Mouse (Mus musculus) hematopoietic stem cell, adult 5-6 weeks (primary cell): ENCODE data around the gene Hoxb8. TPM values are rescaled to one million over a fixed set of nuclear protein-coding genes. Genes with fewer than 3 reads are reported as not detected.

ENCODE experiments used
- ATAC-seq, 2 experiments: fragments of 125-278 bp in 1 of 2; replicated peaks in 1 of 2; 2 replicates each; pipeline ENCODE4 v1.8.0; 2016 to 2017; ENCODE audit warnings: inconsistent platforms in 2 of 2, mild to moderate bottlenecking in 2 of 2, moderate number of reproducible peaks in 2 of 2, low read depth in 1 of 2, moderate TSS enrichment in 1 of 2; ENCODE audit not compliant: low FRiP score in 2 of 2, poor library complexity in 2 of 2, severe bottlenecking in 2 of 2, insufficient read depth in 1 of 2, low TSS enrichment in 1 of 2
- total RNA-seq: library from RNA; stranded (forward); fragments of 172-1452, 232-1000 nt; gene quantifications from 2 replicates; pipeline ENCODE4 v1.2.3, GENCODE M21; 2017

Hoxb8 gene
- total RNA-seq, 1 experiment from 2014 or later = not detected

GRCm38 (mm10) chr11:96264390-96265020 lies 17.2 kb upstream of the Hoxb8 start:
- ATAC-seq = no peak

GRCm38 (mm10) chr11:96265954-96266353 lies 15.8 kb upstream of the Hoxb8 start:
- ATAC-seq = no peak

GRCm38 (mm10) chr11:96267021-96267920 lies 14.4 kb upstream of the Hoxb8 start:
- no peak for ATAC-seq

GRCm38 (mm10) chr11:96268031-96268745 lies 13.5 kb upstream of the Hoxb8 start:
- ATAC-seq = no peak

GRCm38 (mm10) chr11:96269869-96270268 lies 11.8 kb upstream of the Hoxb8 start:
- peak; percentile 9 to 42; a peak in 1 of 4 replicates for ATAC-seq

GRCm38 (mm10) chr11:96270996-96271540 lies 10.6 kb upstream of the Hoxb8 start, which contains the start of gene Hoxb9:
TSS of gene Hoxb9 (plus strand) at chr11:96271457.
- peak in 1 of 2 experiments; percentile 15; a peak in 1 of 4 replicates for ATAC-seq

- no peak for ATAC-seq
Observed at GRCm38 (mm10) chr11:96271541-96272011, 10.1 kb upstream of the Hoxb8 start.

- no peak for ATAC-seq
Observed at GRCm38 (mm10) chr11:96272024-96272921, 9.4 kb upstream of the Hoxb8 start.

- ATAC-seq = no peak
Observed at GRCm38 (mm10) chr11:96274428-96274827, 7.3 kb upstream of the Hoxb8 start.

GRCm38 (mm10) chr11:96275896-96276295 lies 5.8 kb upstream of the Hoxb8 start:
- ATAC-seq = no peak

- ATAC-seq = no peak
Observed at GRCm38 (mm10) chr11:96277151-96278044, 4.3 kb upstream of the Hoxb8 start.

GRCm38 (mm10) chr11:96278324-96278723 lies 3.4 kb upstream of the Hoxb8 start:
- ATAC-seq = no peak

GRCm38 (mm10) chr11:96278773-96279172 lies 2.9 kb upstream of the Hoxb8 start:
- peak; percentile 76 to 80; a peak in 3 of 4 replicates for ATAC-seq

- ATAC-seq = no peak
Observed at GRCm38 (mm10) chr11:96279421-96280233, 2.1 kb upstream of the Hoxb8 start.
